Mouse (Mus musculus): ENCODE measurements around the gene Zbtb17. TPM values are rescaled to one million over a fixed set of nuclear protein-coding genes. Genes with fewer than 3 reads are reported as not detected.
A peak's percentile ranks its signal among the peaks of the same experiment; 100 is the strongest.

Gene Zbtb17
- total RNA-seq, 2 experiments from 2014 or later = 32.2 to 33.6 TPM

DNA sequence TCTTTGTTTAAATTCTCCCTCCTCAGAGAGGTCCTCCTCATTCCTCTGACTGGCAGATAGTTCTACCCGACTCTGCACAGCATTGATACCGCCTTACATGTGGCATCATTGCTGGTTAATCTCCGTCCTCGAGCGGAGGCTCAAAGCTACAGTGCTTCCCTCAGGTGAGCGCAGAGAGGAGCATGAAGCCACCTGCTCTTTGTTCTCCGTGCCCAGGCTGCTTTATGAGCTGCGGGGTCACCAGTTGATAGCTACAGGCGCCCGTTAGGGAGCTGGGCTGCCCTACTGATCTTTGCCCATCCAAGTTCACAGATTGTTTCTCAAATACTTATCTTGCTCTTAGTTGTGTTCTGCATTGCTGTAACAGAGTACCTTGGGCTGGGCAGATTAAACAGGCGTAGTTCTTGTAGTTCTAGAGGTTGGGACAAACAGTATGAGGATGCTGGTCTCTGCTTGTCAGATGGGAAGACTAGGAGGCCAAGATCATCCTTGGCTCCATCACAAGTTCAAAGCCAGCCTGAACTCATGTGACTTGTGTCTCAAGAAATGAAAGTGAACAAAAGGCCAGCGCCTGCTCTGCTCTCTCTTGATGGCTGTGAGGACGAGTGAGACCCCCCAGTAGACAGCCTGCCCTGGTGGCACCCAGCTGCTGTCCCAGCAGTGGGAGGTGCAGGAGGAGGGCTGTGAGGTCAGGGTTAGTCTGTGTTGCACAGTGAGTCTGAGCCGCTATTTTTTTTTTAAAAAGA is 11.9 kb downstream of the Zbtb17 start:
- no peak for DNase-seq (ENCODE audit: extremely low spot score in 1 of 2, low spot score in 1 of 2)

DNA sequence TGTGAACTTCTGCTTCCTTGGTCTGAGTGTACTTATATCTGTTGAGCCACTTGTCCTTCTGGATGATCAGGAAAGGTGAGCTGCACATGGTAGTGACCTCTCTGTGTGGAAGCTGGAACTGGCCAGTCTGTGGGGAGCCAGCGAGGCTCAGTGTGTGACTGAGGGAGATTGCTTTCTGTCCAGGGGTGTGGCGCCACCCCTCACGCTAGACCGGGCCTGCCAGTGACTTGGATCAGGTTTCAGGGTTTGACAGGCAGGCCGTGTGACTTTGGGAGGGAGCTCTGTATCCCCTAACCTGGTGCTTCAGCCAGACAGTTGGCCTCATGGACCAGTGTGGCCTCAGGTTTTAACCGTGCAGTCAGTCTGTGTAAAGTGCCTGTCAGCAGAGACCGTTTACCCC is 13.8 kb downstream of the Zbtb17 start:
- DNase-seq (ENCODE audit: extremely low spot score in 1 of 2, low spot score in 1 of 2) = no peak

DNA sequence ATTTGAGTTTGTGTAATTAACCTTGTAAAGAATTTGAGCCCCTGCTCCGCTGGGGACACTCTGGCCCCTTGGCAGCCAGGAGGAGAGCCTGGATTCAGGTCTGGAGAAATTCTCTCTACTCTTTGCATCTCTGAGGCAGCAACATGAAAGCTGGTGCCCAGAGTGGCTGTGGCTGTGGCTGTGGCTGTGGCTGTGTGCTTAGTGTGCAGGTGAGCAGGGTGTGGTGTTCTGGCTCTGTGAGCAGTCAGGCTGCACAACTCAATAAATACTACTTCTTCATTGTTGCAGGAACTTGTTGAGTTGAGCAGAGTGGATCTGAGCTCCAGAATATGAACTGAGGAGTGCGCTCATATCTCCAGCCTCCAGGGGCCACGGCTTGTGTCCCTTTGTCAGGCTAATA is 14.4 kb downstream of the Zbtb17 start:
- DNase-seq (ENCODE audit: extremely low spot score in 1 of 2, low spot score in 1 of 2) = no peak

DNA sequence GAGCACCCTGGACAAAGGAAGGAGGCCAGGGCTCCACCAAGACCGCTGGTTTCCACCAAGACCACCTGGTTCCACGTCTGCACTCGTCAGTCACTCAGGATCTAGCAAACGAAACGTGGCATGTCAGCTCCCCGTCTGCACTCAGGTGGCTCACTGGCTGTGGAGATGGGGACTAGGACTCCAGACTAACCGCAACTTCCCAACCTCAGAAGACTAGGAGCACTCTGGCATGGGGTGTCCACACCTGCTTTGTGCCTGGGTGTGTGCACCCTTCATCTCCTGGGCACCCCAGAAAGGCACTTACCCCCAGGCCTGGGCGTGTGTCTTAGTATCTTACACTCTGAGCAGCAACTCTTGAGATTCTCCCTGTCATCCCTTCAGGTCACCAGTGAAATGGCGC is 15.3 kb downstream of the Zbtb17 start:
- DNase-seq (ENCODE audit: extremely low spot score in 1 of 2, low spot score in 1 of 2) = no peak

DNA sequence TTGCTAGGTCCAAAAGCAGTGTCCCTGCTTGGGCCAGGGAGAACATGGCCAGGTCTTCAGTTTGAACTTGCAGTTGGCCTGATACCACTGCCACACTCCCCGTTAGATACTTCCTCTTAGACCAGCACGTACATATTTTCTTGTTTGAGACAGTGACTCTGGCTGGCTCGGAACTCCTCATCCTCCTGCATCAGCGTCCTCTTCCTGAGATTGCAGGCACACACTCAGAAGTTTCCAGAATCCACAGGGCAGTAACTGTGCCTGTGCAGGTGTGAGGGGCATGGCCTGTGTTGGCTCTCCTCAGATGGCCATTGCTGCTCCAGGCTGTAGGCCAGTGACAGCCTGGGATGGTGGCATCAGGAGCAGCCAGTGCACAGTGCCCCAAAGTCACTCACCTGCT is 16.0 kb downstream of the Zbtb17 start:
- DNase-seq (ENCODE audit: extremely low spot score in 1 of 2, low spot score in 1 of 2) = no peak

DNA sequence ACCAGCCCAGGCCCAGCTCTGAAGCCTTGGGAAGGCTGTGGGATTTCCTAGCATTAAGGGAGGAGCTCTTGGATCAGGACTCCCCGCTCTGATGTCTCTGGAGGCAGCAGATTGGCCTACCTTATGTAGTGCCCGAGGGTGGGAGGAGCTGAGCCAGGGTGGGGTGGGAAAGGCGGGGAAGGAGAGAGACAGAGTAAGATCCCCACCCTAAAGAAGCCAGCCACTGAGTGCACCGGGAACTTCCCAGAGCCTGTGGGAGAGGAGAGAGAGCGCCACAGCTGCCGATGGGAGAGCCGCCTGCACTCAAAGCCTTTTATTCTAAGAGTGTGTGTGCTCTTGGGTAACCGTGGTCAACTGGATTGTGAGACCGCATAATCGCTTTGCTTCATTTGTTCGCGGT is 16.6 kb downstream of the Zbtb17 start:
- DNase-seq (ENCODE audit: extremely low spot score in 1 of 2, low spot score in 1 of 2) = no peak

DNA sequence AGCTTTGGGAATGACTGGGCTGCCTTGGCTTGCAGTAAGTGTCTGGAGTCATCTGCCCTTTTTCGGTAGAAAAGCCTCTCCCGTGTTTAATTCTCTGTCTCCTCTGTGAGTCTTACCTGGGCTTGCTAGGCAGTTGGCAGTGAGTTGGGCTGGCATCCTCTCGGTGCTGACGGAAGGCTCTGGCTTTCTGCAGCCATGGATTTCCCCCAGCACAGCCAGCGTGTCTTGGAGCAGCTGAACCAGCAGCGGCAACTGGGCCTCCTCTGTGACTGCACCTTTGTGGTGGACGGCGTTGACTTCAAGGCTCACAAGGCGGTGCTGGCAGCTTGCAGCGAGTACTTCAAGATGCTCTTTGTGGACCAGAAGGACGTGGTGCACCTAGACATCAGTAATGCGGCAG is 17.1 kb downstream of the Zbtb17 start:
- no peak for DNase-seq (ENCODE audit: extremely low spot score in 1 of 2, low spot score in 1 of 2)

DNA sequence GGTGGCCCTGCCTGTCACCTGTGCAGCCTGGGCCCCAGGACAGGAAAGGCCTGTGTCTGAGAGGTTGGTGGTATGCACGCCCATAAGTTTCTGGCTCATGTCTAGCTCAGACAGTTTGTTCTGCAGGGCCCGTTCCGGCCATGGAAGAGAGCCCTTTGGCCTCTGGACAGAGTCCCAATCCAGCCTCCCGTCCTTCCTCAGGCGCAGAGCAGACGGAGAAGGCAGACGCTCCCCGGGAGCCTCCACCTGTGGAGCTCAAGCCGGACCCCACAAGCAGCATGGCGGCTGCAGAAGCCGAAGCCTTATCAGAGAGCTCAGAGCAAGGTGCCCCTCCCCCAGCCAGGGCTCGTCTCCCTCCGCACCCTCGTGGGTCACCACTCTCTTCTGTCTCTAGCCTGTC is 19.0 kb downstream of the Zbtb17 start:
- no peak for DNase-seq (ENCODE audit: extremely low spot score in 1 of 2, low spot score in 1 of 2)

DNA sequence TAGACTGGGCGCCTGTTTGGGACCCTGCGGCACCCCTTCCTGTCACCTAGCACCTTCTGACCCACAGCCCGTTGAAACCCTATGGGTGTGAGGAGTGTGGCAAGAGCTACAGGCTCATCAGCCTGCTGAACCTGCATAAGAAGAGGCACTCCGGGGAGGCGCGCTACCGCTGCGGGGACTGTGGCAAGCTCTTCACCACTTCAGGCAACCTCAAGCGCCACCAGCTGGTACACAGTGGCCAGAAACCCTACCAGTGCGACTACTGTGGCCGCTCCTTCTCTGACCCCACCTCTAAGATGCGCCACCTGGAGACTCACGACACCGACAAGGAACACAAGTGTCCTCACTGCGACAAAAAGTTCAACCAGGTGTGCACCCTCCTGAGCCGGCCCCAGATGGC is 20.3 kb downstream of the Zbtb17 start:
- DNase-seq (ENCODE audit: extremely low spot score in 1 of 2, low spot score in 1 of 2) = no peak

DNA sequence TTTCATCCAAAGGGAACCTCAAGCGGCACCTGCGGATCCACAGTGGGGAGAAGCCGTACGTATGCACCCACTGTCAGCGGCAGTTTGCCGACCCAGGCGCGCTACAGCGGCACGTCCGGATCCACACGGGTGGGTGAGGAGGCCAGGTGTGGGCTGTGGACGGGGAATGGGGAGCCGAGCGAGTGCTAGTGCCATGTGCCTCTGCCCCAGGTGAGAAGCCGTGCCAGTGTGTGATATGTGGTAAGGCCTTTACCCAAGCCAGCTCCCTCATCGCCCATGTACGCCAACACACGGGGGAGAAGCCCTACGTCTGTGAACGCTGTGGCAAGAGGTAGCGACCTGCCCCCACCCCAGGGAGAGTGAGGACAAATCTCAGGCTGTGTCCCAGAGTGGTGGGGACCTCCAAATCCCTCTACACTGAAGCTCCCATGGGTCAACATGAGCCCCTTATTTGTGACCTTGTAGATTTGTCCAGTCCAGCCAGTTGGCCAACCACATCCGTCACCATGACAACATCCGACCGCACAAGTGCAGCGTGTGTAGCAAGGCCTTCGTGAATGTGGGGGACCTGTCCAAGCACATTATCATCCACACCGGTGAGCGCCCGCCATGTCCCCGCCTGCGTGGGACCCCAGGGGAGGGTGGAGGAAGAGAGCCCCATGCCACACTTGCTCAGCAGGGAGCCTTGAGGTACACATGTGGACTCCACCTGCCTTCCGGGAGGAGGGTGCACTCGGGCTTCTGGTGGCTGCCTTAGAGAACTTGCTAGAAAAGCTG is 21.2 kb downstream of the Zbtb17 start:
- DNase-seq (ENCODE audit: extremely low spot score in 1 of 2, low spot score in 1 of 2) = no peak

DNA sequence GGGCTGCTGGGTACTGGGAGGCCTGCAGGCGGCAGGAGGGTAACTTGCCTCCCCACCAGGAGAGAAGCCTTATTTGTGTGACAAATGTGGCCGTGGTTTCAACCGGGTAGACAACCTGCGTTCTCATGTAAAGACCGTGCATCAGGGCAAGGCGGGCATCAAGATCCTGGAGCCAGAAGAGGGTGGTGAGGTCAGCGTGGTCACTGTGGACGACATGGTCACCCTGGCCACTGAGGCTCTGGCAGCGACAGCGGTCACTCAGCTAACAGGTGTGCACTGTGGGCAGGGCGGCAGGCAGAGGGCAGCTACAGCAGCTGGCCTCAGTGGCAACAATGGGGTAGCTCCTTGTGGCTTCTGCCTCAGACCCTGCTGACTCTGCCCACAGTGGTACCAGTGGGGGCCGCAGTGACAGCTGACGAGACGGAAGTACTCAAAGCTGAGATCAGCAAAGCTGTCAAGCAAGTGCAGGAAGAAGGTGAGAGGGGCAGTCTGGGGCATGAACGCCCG is 21.9 kb downstream of the Zbtb17 start:
- no peak for DNase-seq (ENCODE audit: extremely low spot score in 1 of 2, low spot score in 1 of 2)

DNA sequence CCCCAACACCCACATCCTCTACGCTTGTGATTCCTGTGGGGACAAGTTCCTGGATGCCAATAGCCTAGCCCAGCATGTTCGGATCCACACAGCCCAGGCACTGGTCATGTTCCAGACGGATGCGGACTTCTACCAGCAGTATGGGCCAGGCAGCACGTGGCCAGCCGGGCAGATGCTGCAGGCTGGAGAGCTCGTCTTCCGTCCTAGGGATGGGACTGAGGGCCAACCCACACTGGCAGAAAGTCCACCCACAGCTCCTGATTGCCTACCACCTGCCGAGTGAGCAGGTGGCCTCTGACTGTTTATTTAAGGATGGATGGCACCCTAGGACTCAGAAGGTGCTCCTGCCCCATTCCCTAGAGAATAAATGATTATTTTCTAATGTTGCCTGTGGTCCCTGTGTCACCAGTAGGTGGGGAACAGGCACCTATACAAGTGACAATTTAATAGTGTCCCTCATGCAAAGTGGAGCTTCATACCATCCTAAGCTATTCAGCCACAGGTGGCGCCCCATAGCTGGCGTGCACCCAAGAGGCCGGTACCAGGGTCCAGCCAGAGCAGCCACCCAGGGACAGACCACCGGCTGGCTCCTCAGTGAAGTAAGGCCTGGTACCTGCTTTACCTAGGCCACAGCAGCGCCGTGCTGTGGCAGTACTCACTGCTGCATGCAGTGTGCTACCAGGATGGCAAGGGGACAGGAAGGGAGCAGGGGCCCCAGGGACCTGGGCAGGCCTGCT is 22.6 kb downstream of the Zbtb17 start:
- no peak for DNase-seq (ENCODE audit: extremely low spot score in 1 of 2, low spot score in 1 of 2)

DNA sequence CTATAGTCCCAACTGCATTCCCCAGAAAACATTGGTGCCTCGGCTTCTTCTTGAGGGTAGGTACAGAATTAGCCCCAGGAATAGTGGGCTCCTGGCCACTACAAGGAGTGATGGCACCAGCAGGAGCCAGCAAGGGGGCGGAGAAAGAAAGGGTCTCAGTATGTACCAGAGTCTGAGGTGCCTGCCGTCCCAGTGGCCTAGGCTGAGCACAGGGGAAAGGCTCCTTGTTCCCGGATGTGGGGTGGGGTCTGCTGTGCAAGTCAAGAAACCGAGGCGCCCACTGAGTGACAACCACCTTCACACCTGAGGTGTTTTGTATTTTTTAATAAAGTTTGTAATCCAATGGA is 23.1 kb downstream of the Zbtb17 start:
- no peak for DNase-seq (ENCODE audit: extremely low spot score in 1 of 2, low spot score in 1 of 2)

DNA sequence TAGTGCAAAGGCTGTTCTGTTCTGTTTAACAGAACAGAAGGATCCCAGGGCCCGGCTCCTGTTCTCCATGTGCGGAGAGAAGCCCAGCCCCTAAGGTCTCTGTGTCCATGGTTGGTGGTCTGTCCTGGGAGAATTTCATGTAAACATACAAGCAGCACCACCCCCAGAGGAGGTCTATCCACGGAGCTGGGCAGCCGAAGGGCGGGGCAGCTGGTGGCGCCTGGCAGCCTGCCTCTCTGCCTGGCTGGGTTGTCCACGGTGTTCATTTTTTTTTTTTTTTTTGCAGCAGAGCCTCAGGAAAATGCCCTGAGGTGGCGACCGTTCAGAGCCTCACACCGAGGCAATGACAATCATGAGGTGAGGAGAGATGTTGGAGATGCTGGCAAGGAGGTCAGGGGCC is 24.1 kb downstream of the Zbtb17 start:
- DNase-seq (ENCODE audit: extremely low spot score in 1 of 2, low spot score in 1 of 2) = no peak

DNA sequence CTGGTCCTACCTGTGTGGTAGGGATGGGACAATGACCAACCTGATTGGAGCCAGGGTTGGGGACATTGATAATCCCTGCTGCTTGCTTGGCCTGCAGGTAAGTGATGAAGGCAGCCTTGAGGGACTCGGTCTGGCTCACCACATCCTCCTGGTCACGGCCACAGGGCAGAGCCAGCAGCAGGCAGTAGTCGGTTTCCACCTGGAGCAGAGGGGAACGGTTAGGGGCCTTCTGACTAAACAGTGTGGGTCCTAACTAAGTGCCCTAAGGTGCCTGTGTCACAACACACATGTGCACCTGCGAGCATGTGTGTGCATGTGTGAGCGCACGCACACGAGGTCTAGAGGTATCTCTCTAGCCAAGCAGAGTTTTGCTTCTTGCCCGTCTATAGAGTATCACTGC is 24.9 kb downstream of the Zbtb17 start:
- DNase-seq (ENCODE audit: extremely low spot score in 1 of 2, low spot score in 1 of 2) = no peak

DNA sequence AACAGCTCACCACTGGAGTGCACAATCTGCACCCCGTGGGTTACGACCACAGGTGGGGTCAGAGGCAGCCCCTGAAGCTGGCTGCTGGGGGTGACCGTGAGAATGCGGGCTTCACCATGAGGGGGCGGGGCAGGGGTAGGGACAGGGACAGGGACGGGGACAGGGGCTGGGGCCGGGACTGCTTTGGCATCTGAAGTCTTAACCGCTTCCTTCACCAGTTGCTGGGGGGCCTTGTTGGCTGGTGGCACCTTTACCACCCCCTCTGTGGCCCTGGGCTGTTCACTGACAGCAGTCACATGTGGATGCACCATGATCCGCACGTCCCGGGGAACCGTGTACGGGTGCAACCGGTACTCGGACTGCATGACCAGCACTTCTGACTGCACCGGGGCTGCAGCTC is 27.0 kb downstream of the Zbtb17 start:
- no peak for DNase-seq (ENCODE audit: extremely low spot score in 1 of 2, low spot score in 1 of 2)

DNA sequence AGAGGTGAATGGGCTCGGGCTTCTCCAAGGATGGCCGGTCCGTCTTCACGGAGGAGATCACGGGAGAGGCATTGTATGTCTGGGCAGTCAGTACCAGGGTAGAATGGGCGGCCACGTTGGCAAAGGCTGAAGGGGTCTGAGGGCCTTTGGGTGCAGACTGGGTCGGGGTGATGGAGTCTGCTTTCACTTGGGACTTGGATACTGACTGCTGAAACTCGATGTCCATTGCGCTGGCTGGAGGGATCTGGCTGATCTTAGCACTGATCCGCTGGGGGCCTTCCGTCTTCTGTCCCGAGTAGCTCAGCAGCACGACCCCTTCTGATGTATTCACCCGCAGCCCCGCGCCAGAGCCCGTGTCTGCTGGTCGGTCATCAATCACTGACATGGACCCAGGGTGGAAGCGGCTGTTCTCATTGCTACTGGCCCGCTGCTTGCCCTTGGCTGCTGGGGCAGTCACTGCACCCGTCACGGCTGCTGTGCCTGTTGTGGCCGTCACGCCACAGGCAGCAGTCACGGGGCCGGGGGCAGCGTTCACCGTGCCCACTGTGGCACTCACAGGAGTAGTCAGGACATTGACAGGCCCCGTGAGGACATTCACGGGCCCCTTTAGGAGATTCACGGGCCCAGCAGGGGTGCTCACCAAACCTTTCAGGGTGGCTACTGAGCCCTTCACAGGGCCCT is 28.3 kb downstream of the Zbtb17 start:
- DNase-seq (ENCODE audit: extremely low spot score in 1 of 2, low spot score in 1 of 2) = no peak

DNA sequence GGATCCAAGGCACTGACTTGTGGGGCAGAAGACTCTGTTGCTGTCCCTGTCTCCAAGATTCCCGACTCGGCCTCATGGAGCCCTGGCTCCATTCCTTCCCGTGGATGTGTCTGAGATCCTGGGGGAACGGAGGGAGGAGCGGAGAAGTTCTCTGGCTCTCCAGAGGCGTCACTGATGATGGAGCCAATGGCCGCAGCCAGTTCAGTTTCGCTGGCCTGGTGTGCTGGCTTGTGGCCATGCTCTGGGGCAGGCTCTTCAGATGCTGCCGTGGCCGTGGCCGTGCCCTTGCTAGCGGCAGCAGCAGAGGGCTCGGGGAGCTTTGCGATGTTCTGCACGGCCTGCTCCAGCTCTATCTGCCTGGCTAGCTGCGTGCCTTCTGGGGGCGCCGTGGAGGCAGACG is 30.0 kb downstream of the Zbtb17 start:
- no peak for DNase-seq (ENCODE audit: extremely low spot score in 1 of 2, low spot score in 1 of 2)

DNA sequence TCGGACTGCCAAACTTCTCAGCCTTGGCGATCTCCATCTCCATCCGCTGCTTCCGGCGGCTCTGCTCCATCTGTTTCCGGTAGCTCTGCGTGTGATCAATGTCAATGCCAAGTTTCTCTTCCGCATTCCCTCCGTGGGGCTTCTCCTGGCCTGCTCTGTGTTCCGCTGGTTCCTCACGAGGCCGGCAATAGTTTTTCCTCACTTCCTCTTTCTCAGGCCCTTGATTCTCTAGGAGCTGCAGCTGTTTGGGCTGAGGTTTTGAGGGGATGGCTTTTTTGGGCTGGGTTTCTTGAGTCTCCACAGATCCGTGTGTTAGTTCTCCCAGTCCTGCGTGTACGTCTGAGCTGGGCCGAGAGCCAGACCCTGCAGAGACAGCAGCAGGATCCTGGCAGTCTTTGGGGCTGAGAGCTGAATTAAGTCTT is 33.2 kb downstream of the Zbtb17 start:
- DNase-seq (ENCODE audit: extremely low spot score in 1 of 2, low spot score in 1 of 2) = peak in 1 of 2 experiments; percentile 60

DNA sequence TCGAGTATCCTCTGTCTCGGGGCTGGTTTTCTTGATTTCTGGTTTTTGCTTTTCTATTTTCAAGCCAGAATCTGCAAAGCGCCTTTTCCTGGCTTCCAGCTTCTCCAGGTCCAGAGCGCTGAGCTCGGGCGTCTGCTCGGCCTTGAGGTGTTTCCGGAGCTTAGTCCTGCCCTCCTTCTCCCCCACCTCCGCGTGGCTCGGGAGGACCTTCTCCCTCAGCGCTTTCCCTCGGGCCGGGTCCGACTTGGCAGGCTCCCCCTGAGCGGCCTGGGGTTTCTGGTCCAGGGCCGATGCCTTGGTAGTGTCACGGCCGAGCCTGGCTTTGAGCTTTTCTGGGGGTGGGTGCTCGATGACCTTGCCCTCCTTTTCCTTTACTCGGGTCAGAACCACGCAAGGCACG is 33.8 kb downstream of the Zbtb17 start:
- DNase-seq (ENCODE audit: extremely low spot score in 1 of 2, low spot score in 1 of 2) = no peak

DNA sequence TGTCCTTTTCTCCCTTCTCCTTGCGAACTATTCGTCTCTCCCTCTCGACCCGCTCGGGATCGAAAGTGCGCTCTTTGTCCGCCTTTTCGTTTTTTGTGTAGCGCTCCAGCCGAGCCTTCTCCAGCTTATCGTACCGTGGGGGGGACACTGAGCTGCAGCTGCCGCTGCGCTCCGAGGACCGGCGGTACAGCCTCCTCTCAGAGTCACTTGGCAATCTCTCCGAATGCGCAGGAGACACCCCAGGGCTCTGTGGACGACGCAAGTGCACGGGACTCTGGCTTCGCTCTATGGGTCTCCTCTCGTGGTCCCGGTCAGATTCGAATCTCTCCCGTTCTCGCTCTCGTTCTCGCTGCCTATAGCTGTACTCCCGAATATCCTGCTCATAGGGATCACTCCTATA is 34.3 kb downstream of the Zbtb17 start:
- no peak for DNase-seq (ENCODE audit: extremely low spot score in 1 of 2, low spot score in 1 of 2)
